Mouse (Mus musculus) mouse trophoblast stem cell (cell line): ENCODE measurements around the gene Guca1a.

Experiments
- in situ Hi-C, 2 experiments: fragments of 300-500 bp; cut with MseI, MboI; formaldehyde crosslinking; loops; 2 replicates in 1 of 2; 3 replicates in 1 of 2; pipeline ENCODE4 v1.15.1; 2025

Guca1a gene

GRCm38 (mm10) chr17:47409897-47410861 is 9.8 kb upstream of the Guca1a start:
- in situ Hi-C loops: loop anchor here (5.0 kb wide), 2 partner anchors 62 to 72 kb away; no protein-coding TSS in a partner anchor

GRCm38 (mm10) chr17:47408558-47408898 is 8.1 kb upstream of the Guca1a start:
- in situ Hi-C loops: loop anchor here (5.0 kb wide), 2 partner anchors 64 to 74 kb away; no protein-coding TSS in a partner anchor

GRCm38 (mm10) chr17:47407717-47408557 is 7.6 kb upstream of the Guca1a start:
- in situ Hi-C loops: loop anchor here (5.0 kb wide), 2 partner anchors 64 to 74 kb away; no protein-coding TSS in a partner anchor

GRCm38 (mm10) chr17:47399091-47399490 is 1.3 kb downstream of the Guca1a start:
- in situ Hi-C loops: no loop called here

- in situ Hi-C loops: no loop called here
These were observed 4.9 kb downstream of the Guca1a start for GRCm38 (mm10) chr17:47395376-47395913.

GRCm38 (mm10) chr17:47394223-47394869 is 6.0 kb downstream of the Guca1a start:
- in situ Hi-C loops: no loop called here

- in situ Hi-C loops: loop anchor here in 1 of 2 experiments (5.0 kb wide), 1 partner anchor 96 kb away; no protein-coding TSS in a partner anchor
These were observed 13.7 kb downstream of the Guca1a start for GRCm38 (mm10) chr17:47386649-47387048.

GRCm38 (mm10) chr17:47385145-47385544 is 15.2 kb downstream of the Guca1a start, which contains the start of gene Guca1b:
TSS of gene Guca1b (plus strand) at chr17:47385393.
- in situ Hi-C loops: loop anchor here in 1 of 2 experiments (5.0 kb wide), 1 partner anchor 97 kb away; no protein-coding TSS in a partner anchor

- in situ Hi-C loops: no loop called here
These were observed 16.3 kb downstream of the Guca1a start for GRCm38 (mm10) chr17:47384064-47384463.

- in situ Hi-C loops: no loop called here
These were observed 17.1 kb downstream of the Guca1a start for GRCm38 (mm10) chr17:47383266-47383665.

GRCm38 (mm10) chr17:47381917-47382316 is 18.5 kb downstream of the Guca1a start:
- in situ Hi-C loops: no loop called here

GRCm38 (mm10) chr17:47378133-47378532 is 22.3 kb downstream of the Guca1a start:
- in situ Hi-C loops: no loop called here

- in situ Hi-C loops: no loop called here
These were observed 23.6 kb downstream of the Guca1a start for GRCm38 (mm10) chr17:47376779-47377280.

- in situ Hi-C loops: no loop called here
These were observed 26.4 kb downstream of the Guca1a start for GRCm38 (mm10) chr17:47373991-47374390.

GRCm38 (mm10) chr17:47371451-47371850 is 28.9 kb downstream of the Guca1a start:
- in situ Hi-C loops: no loop called here

- in situ Hi-C loops: no loop called here
These were observed 31.3 kb downstream of the Guca1a start for GRCm38 (mm10) chr17:47369087-47369443.

- in situ Hi-C loops: no loop called here
These were observed 31.8 kb downstream of the Guca1a start, which contains the start of gene Mrps10 for GRCm38 (mm10) chr17:47368401-47369086. TSS of gene Mrps10 (plus strand) at chr17:47368887.

- in situ Hi-C loops: no loop called here
These were observed 39.0 kb downstream of the Guca1a start for GRCm38 (mm10) chr17:47361343-47361742.

GRCm38 (mm10) chr17:47359964-47360363 is 40.4 kb downstream of the Guca1a start:
- in situ Hi-C loops: no loop called here

- in situ Hi-C loops: no loop called here
These were observed 50.6 kb downstream of the Guca1a start for GRCm38 (mm10) chr17:47349721-47350319.
